Mouse (Mus musculus): Measurements from ENCODE around the gene Gm9918. TPM values are rescaled to one million over a fixed set of nuclear protein-coding genes. Genes with fewer than 3 reads are reported as not detected.

Gm9918 gene
- 0.08 TPM for polyA plus RNA-seq (2017; shearing (Covaris generic))

DNA sequence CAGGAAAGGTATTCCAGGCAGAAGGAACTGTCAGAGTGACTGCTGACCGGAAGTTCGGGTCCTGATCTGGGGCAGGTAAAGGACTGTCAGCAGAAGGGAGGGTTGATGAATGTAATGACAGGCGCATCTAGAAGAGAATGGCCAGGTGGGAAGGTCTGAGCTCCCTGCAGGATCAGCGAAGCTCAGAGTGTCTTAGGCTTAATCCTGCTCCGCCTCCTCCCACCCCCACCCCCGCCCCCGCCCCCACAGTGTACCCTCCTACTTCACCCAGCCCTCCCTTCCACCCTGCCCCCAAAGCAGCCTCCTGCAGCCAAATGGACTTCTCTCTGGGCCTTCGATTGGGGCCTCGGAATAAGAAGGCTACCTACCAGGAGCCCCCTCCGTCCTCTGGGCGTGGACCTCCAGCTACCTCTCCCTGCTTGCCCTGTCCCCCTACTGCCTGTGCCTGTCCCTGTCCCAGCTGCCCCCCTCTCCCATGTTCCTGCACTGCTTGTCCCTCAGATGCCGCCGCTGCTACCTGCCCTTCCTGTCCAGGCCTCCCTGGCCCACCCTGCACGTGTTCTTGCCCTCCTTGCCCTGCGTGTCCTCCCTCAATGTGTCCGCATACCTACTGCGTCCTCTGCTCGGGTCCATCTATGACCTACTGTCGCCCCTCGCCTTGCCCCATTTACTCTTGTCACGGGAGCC lies at the start of gene Gm9918:
TSS of gene Gm9918 (plus strand) at position 290 of the 687 bp plus-strand sequence.

DNA sequence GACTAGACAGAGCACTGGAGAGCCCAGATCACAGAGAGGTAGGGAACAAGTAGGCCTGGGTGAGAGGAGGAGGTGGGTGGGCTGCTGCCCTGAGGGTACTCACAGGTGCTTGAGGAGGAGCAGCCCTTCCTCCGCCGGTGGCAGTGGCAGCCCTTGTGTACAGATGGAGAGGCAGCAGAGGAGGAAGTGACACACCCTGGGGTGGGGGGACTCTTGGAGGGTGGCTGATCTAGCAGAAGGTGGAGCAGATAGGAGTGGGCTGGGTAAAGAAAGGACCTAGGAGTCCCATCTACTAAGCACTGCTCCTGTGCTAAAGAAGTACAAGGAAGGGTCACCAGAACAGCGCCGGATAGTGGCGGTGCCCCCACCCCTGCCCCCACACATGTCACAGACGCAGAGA lies 38.6 kb upstream of the Gm9918 start, which contains the start of gene Itgb7:
TSS of gene Itgb7 (minus strand) at position 197 of the 400 bp plus-strand sequence.

DNA sequence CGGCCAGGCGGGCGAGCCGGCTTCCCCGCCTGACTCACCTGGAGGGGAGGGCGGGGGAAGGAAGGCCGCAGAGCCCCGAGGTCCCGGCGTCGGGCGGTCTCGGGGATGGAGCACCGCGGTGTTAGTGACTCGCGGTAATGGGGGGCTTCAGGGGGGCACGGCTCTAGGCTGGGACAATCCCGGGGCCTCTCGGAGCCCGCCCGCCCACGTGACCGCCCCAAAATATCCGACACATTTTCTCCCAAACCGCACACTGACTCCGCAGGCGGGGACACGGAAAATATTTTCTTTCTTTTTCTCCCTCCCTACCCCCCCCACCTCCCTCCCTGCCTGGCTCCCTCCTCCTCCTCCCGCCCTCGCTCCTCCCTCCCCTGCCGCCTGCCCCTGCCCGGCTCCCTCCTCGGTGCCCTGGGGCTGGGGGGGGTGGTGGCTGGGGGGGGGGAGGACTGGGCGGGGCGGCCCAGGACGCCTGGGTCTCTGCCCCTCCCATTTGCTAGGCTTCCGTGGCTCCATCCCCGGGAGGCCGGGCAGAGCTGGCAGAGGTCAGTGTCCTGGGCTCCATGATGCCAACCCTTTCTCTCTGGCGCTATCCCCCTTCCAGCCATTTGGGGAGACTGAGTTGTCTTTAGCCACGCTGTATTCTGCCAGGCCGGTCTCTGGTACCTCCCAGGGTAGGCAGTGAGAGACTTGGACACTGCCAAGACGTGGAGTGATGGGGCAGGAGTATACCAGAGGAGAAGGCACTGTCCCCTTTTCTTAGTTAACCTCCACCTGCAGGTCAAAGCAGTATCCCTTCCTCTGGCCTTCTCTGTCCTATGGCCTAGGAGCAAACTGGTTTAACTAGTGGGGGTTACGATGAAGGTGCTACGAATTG lies 12.9 kb upstream of the Gm9918 start, which contains the start of gene Rarg:
TSS of gene Rarg (minus strand) at position 316 of the 874 bp plus-strand sequence.

DNA sequence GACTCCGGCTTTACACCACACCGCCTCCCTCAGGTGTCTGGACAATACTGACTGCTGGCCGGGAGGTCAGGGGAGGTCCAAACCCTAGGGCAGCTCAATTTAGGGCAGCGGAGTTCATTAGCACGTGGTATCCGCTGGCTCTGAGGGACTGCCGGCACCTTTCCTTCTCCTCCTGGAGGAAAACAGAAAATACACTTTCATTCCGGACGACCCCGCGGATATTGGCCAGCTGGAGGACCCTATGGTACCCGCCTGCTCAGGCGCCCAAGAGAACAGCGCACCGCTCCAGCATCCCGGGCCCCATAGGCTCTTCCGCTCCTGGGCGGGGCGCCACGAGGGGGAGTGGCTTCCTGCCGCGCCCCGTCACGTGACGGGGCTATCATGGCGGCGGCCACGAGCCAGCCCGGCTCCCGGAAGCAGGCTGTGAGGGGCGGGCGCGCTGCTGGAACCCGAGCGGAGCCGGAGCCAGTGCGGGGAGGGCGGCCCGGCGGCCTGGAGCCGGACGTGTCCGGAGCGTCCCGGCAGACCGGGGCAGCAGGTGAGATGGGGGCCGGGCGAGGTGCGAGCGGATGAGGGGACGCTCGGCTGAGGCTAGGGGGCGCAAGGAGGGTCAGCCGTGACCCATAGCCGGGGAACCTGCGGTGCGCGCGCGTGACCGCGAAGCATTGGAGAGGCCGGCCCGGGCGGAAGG lies 8.9 kb downstream of the Gm9918 start, which contains the start of gene Mfsd5:
TSS of gene Mfsd5 (plus strand) at position 363 of the 691 bp plus-strand sequence.

DNA sequence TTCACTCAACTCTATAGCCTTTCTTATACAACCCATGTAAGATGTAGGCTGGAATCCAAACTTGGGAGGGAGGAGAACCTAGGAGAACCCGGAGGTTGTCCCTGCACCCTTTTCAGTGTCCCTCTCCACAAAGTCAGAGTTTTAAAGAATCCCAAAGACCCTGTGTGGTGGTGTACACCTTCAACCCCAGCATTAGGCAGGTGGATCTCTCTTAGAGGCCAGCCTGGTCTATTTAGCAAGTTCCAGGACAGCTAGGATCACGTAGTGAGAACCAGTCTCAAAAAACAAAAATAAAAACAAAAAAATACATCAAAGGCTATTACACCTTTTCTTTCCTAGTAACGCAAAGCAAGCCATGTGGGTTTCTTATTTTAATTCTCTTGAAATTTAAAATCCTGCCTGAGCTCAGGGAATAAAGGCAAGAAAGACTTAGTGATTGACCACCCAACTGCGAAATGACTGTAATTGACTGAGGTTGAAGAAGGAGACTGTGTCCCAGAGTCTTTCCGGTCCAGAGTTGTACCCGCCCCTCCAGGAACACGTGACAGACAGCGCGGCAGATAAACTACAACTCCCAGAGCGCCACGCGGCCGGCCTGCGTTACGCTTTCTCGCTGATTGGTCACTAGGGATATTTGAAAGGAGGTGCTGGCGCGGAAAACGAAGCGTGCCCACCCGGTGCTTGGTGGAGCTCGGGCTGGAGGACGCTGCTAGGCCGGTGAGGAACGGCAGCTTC lies 25.4 kb downstream of the Gm9918 start, which contains the start of gene Espl1:
TSS of gene Espl1 (plus strand) at position 634 of the 735 bp plus-strand sequence.

Other genes with a start within 250 kb of the Gm9918 start
- gene Krt18, start 242.4 kb upstream of the Gm9918 start, polyA plus RNA-seq (2017; shearing (Covaris generic)), result 1.0 TPM
- 102 TPM for gene Eif4b, start 196.8 kb upstream of the Gm9918 start, polyA plus RNA-seq (2017; shearing (Covaris generic))
- gene Tns2, start 170.2 kb upstream of the Gm9918 start, polyA plus RNA-seq (2017; shearing (Covaris generic)), result 1.5 TPM
- gene Spryd3, start 134.3 kb upstream of the Gm9918 start, polyA plus RNA-seq (2017; shearing (Covaris generic)), result 50.9 TPM
- not detected for gene Igfbp6, start 126.2 kb upstream of the Gm9918 start, polyA plus RNA-seq (2017; shearing (Covaris generic))
- gene Soat2, start 120.0 kb upstream of the Gm9918 start, polyA plus RNA-seq (2017; shearing (Covaris generic)), result 0.81 TPM
- gene Zfp740, start 67.3 kb upstream of the Gm9918 start, polyA plus RNA-seq (2017; shearing (Covaris generic)), result 100 TPM
- gene Csad, start 65.8 kb upstream of the Gm9918 start, polyA plus RNA-seq (2017; shearing (Covaris generic)), result 24.4 TPM
- 1,211 TPM for gene Itgb7, start 38.6 kb upstream of the Gm9918 start, polyA plus RNA-seq (2017; shearing (Covaris generic))
- gene Rarg, start 13.0 kb upstream of the Gm9918 start, polyA plus RNA-seq (2017; shearing (Covaris generic)), result 43.7 TPM
- 111 TPM for gene Mfsd5, start 8.9 kb downstream of the Gm9918 start, polyA plus RNA-seq (2017; shearing (Covaris generic))
- gene Espl1, start 25.7 kb downstream of the Gm9918 start, polyA plus RNA-seq (2017; shearing (Covaris generic)), result 1.2 TPM
- 400 TPM for gene Pfdn5, start 55.6 kb downstream of the Gm9918 start, polyA plus RNA-seq (2017; shearing (Covaris generic))
- gene Myg1, start 61.1 kb downstream of the Gm9918 start, polyA plus RNA-seq (2017; shearing (Covaris generic)), result 83.9 TPM
- 54.0 TPM for gene Aaas, start 80.2 kb downstream of the Gm9918 start, polyA plus RNA-seq (2017; shearing (Covaris generic))
- not detected for gene Sp7, start 96.6 kb downstream of the Gm9918 start, polyA plus RNA-seq (2017; shearing (Covaris generic))
- gene Sp1, start 135.6 kb downstream of the Gm9918 start, polyA plus RNA-seq (2017; shearing (Covaris generic)), result 14.1 TPM
- gene Amhr2, start 174.8 kb downstream of the Gm9918 start, polyA plus RNA-seq (2017; shearing (Covaris generic)), result 0.14 TPM
- 418 TPM for gene Prr13, start 188.5 kb downstream of the Gm9918 start, polyA plus RNA-seq (2017; shearing (Covaris generic))
- 105 TPM for gene Pcbp2, start 200.0 kb downstream of the Gm9918 start, polyA plus RNA-seq (2017; shearing (Covaris generic))
- gene Gm10337, start 233.2 kb downstream of the Gm9918 start, polyA plus RNA-seq (2017; shearing (Covaris generic)), result not detected
- gene Map3k12, start 246.5 kb downstream of the Gm9918 start, polyA plus RNA-seq (2017; shearing (Covaris generic)), result 9.0 TPM
- 59.4 TPM for gene Tarbp2, start 247.6 kb downstream of the Gm9918 start, polyA plus RNA-seq (2017; shearing (Covaris generic))